Mouse (Mus musculus) brain, adult 2 months (tissue): Measurements from ENCODE around the gene Plppr1.
"Not testable (repeated sequence)": the region's sequence is repeated elsewhere in the genome, so short reads cannot be mapped to it uniquely, and the experiment has no call there.

ENCODE experiments used
- DNase-seq: peaks from one replicate; pipeline ENCODE4 v3.0.0; 2011; ENCODE audit warnings: low read depth, low spot score

The Plppr1 gene

GRCm38 (mm10) chr4:49383576-49384318, 324.7 kb downstream of the Plppr1 start:
- DNase-seq: not testable (repeated sequence)

DNA sequence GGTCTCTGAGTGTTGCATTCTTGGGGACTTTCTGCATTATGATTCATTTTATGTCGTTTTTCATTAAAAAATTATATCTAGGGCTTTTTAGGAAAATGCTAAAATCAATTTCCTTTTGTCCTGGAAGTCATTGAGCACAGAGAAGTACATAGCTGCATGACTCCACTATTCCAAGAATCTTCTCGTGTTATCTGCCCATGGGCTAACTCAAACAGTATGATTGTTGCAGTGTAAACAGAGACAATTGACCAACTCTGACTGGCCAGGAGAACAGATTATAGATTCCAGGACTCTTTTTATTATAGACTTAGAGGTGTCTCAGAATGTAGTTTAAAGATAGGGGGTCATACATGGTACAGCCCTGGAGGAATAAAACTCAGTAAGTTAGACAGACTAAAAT, 327.8 kb downstream of the Plppr1 start:
- no peak for DNase-seq
